Mouse (Mus musculus) lung, postnatal 14 days (tissue): Measurements from ENCODE around the gene Cspg5.

Experiments
- DNase-seq: peaks from one replicate; pipeline ENCODE4 v3.0.0; 2021

Cspg5 gene

GRCm38 (mm10) chr9:110255407-110256019 is 11.9 kb downstream of the Cspg5 start:
- no peak for DNase-seq

GRCm38 (mm10) chr9:110258646-110259045 is 15.1 kb downstream of the Cspg5 start:
- no peak for DNase-seq

GRCm38 (mm10) chr9:110259118-110259517 is 15.5 kb downstream of the Cspg5 start:
- no peak for DNase-seq

GRCm38 (mm10) chr9:110263181-110263580 is 19.6 kb downstream of the Cspg5 start:
- DNase-seq = no peak

- DNase-seq = no peak
Observed at GRCm38 (mm10) chr9:110264991-110265390, 21.4 kb downstream of the Cspg5 start.

- no peak for DNase-seq
Observed at GRCm38 (mm10) chr9:110268416-110268815, 24.8 kb downstream of the Cspg5 start.

GRCm38 (mm10) chr9:110272330-110272729 is 28.7 kb downstream of the Cspg5 start:
- DNase-seq = no peak

- no peak for DNase-seq
Observed at GRCm38 (mm10) chr9:110273507-110273906, 29.9 kb downstream of the Cspg5 start.

GRCm38 (mm10) chr9:110275882-110276281 is 32.3 kb downstream of the Cspg5 start:
- DNase-seq = no peak

GRCm38 (mm10) chr9:110277431-110277881 is 33.9 kb downstream of the Cspg5 start:
- DNase-seq = no peak

GRCm38 (mm10) chr9:110284075-110284697 is 40.6 kb downstream of the Cspg5 start:
- DNase-seq = no peak

GRCm38 (mm10) chr9:110287321-110287924 is 43.8 kb downstream of the Cspg5 start:
- DNase-seq = no peak

- no peak for DNase-seq
Observed at GRCm38 (mm10) chr9:110293254-110293718, 49.7 kb downstream of the Cspg5 start.

GRCm38 (mm10) chr9:110293873-110294415 is 50.4 kb downstream of the Cspg5 start:
- DNase-seq = no peak

- no peak for DNase-seq
Observed at GRCm38 (mm10) chr9:110294786-110295185, 51.2 kb downstream of the Cspg5 start.

- peak; percentile 83 for DNase-seq
Observed at GRCm38 (mm10) chr9:110296867-110297627, 53.5 kb downstream of the Cspg5 start.

GRCm38 (mm10) chr9:110304516-110304915 is 60.9 kb downstream of the Cspg5 start:
- peak; percentile 7 for DNase-seq

GRCm38 (mm10) chr9:110304969-110305651 is 61.5 kb downstream of the Cspg5 start, which contains the start of gene Elp6:
Elp6 (plus strand) TSS chr9:110305173.
- peak; percentile 87 for DNase-seq

GRCm38 (mm10) chr9:110306371-110306770 is 62.8 kb downstream of the Cspg5 start:
- DNase-seq = no peak
